Mouse (Mus musculus): ENCODE data around the gene Serpine1. TPM values are rescaled to one million over a fixed set of nuclear protein-coding genes. Genes with fewer than 3 reads are reported as not detected.

Gene Serpine1
- polyA plus RNA-seq, 1 experiment from 2014 or later: 0.14 TPM

DNA sequence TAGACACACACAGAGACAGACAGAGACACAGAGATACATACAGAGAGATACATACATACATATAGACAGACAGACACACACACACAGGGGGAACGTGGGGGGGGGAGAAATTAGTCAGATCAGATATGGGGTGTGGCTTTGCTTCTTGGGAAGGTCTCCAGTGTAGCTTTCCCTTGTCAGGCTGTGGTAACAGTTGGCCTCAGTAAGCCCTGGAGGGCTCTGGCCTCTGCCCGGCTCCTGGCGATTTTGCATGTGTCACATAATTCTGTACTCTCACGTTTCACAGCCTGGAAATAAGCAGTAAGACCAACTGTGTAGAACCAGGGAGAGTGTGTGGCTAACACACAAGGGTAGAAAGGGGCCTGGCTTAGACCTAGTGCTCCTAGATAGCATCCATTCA is 28.6 kb upstream of the Serpine1 start:
- Histone ChIP-seq H3K36me3 (ENCODE audit: control insufficient read depth, insufficient read depth, low read length) (no peaks in the 10 kb centered on the region), H3K9ac (ENCODE audit: low read depth, low read length) (no peak overlapping the region), H3K4me2 (ENCODE audit: low read length) (no peak overlapping the region), H3K9me3 (ENCODE audit: control insufficient read depth, low read length) (no peaks in the 10 kb centered on the region), H3K27ac (ENCODE audit: low read depth, low read length) (no peak overlapping the region), H3K4me1 (ENCODE audit: control insufficient read depth, insufficient read depth, low read depth, low read length) (no peaks in the 10 kb centered on the region), H3K27me3 (replicated peaks; ENCODE audit: control insufficient read depth, insufficient read depth, low read length) (no peaks in the 10 kb centered on the region), H3K4me3 (ENCODE audit: low read length) (no peak overlapping the region)
- 56% methylated on average over 4 of the region's 4 CpGs for WGBS
- no peak for ATAC-seq

- Histone ChIP-seq H3K4me1 (ENCODE audit: control insufficient read depth, insufficient read depth, low read depth, low read length) (no peaks in the 10 kb centered on the region), H3K9me3 (ENCODE audit: control insufficient read depth, low read length) (no peaks in the 10 kb centered on the region), H3K9ac (ENCODE audit: low read depth, low read length) (no peak overlapping the region), H3K4me2 (ENCODE audit: low read length) (no peak overlapping the region), H3K36me3 (ENCODE audit: control insufficient read depth, insufficient read depth, low read length) (no peaks in the 10 kb centered on the region), H3K4me3 (ENCODE audit: low read length) (no peak overlapping the region), H3K27me3 (replicated peaks; ENCODE audit: control insufficient read depth, insufficient read depth, low read length) (no peaks in the 10 kb centered on the region), H3K27ac (ENCODE audit: low read depth, low read length) (no peak overlapping the region)
- WGBS: 77% methylated on average over 11 of the region's 11 CpGs
- no peak for ATAC-seq
These were observed 26.4 kb upstream of the Serpine1 start for GRCm38 (mm10) chr5:137098418-137098817.

DNA sequence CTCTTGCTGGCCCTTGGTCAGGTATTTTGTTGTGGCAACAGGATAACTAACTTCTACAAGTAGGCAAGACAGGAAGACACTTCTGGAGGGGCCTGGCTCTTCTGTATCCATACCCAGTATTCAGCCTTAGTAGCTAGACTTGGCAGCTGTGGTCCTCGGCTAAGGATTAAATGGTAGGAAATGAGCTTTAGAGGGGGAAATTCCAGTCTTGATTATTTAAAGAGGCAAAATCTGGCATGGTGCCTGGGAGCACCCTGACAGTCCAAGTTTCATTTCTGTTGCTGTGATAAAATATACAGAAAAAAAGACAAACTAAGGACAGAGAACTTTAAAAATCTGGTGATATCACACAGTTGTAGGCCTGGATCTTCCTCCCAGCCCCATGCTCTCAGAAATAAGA is 24.0 kb upstream of the Serpine1 start:
- Histone ChIP-seq H3K4me2 (ENCODE audit: low read length) (no peak overlapping the region), H3K9me3 (ENCODE audit: control insufficient read depth, low read length) (no peaks in the 10 kb centered on the region)

DNA sequence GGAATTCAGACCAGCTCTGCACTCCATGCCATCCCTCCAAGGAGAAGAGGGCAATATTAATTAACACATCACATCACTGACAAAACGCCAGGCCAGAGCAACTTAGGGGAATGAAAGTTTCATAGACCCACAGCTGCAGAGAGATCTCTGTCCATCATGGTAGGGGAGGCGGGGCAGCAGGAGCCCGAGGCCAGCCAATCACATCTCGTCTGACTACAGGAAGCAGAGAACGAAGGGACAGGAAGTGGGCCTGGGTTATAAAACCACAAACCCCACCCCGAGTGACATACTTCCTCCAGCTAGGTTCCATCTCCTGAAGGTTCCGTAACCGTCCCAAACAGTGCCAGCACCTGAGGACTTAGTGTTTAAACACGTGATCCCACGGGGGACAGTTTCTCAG is 23.1 kb upstream of the Serpine1 start:
- H3K36me3 ChIP-seq (ENCODE audit: control insufficient read depth, insufficient read depth, low read length): no peaks in the 10 kb centered on the region
- ATAC-seq: no peak
- WGBS: 92% methylated on average over 10 of the region's 10 CpGs
- H3K27me3 ChIP-seq (replicated peaks; ENCODE audit: control insufficient read depth, insufficient read depth, low read length): no peaks in the 10 kb centered on the region
- H3K9ac ChIP-seq (ENCODE audit: low read depth, low read length): no peak overlapping the region
- H3K4me3 ChIP-seq (ENCODE audit: low read length): no peak overlapping the region
- no peak overlapping the region for H3K4me2 ChIP-seq (ENCODE audit: low read length)
- no peaks in the 10 kb centered on the region for H3K9me3 ChIP-seq (ENCODE audit: control insufficient read depth, low read length)
- no peak overlapping the region for H3K27ac ChIP-seq (ENCODE audit: low read depth, low read length)
- no peaks in the 10 kb centered on the region for H3K4me1 ChIP-seq (ENCODE audit: control insufficient read depth, insufficient read depth, low read depth, low read length)

More for the DNA sequence above, 24.0 kb upstream of the Serpine1 start:
- H3K4me1 ChIP-seq (ENCODE audit: control insufficient read depth, insufficient read depth, low read depth, low read length): no peaks in the 10 kb centered on the region
- 67% methylated on average over 1 of the region's 1 CpGs for WGBS
- H3K27me3 ChIP-seq (replicated peaks; ENCODE audit: control insufficient read depth, insufficient read depth, low read length): no peaks in the 10 kb centered on the region
- no peaks in the 10 kb centered on the region for H3K36me3 ChIP-seq (ENCODE audit: control insufficient read depth, insufficient read depth, low read length)
- H3K27ac ChIP-seq (ENCODE audit: low read depth, low read length): no peak overlapping the region
- no peak overlapping the region for H3K9ac ChIP-seq (ENCODE audit: low read depth, low read length)
- no peak for ATAC-seq
- H3K4me3 ChIP-seq (ENCODE audit: low read length): no peak overlapping the region

GRCm38 (mm10) chr5:137093720-137094119 is 21.7 kb upstream of the Serpine1 start:
- Histone ChIP-seq H3K36me3 (ENCODE audit: control insufficient read depth, insufficient read depth, low read length) (no peaks in the 10 kb centered on the region), H3K27ac (ENCODE audit: low read depth, low read length) (no peak overlapping the region), H3K4me2 (ENCODE audit: low read length) (no peak overlapping the region), H3K27me3 (replicated peaks; ENCODE audit: control insufficient read depth, insufficient read depth, low read length) (no peaks in the 10 kb centered on the region), H3K4me3 (ENCODE audit: low read length) (no peak overlapping the region), H3K9me3 (ENCODE audit: control insufficient read depth, low read length) (no peaks in the 10 kb centered on the region), H3K9ac (ENCODE audit: low read depth, low read length) (no peak overlapping the region), H3K4me1 (ENCODE audit: control insufficient read depth, insufficient read depth, low read depth, low read length) (no peaks in the 10 kb centered on the region)
- no peak for ATAC-seq
- WGBS: 83% methylated on average over 9 of the region's 9 CpGs

DNA sequence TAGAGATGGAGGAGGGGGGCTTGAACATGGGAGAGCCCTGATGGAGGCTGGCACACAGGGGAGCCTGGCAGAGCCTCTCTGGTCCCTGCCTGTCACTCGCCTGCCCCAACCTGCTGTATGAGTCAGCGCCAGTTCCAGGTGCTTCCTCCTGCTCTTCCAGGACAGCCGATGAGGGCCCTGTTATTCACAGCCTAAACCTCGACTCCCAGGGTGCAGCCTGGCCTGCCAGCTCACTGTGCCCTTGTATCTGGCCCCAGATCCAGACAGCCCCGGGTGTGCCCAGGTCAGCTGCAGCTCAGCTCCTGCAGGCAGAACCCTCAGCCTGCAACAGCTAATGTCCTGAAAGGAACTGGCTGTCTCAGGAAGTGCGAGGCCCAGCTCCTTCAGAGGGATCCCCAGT is 19.5 kb upstream of the Serpine1 start:
- no peak overlapping the region for H3K27ac ChIP-seq (ENCODE audit: low read depth, low read length)
- no peak overlapping the region for H3K4me3 ChIP-seq (ENCODE audit: low read length)
- H3K9ac ChIP-seq (ENCODE audit: low read depth, low read length): no peak overlapping the region; the same call in 1 of the 2 replicates
- H3K4me1 ChIP-seq (ENCODE audit: control insufficient read depth, insufficient read depth, low read depth, low read length): no peaks in the 10 kb centered on the region
- no peak for ATAC-seq
- WGBS: 64% methylated on average over 6 of the region's 6 CpGs
- no peaks in the 10 kb centered on the region for H3K9me3 ChIP-seq (ENCODE audit: control insufficient read depth, low read length)
- H3K4me2 ChIP-seq (ENCODE audit: low read length): no peak overlapping the region
- no peaks in the 10 kb centered on the region for H3K36me3 ChIP-seq (ENCODE audit: control insufficient read depth, insufficient read depth, low read length)
- H3K27me3 ChIP-seq (replicated peaks; ENCODE audit: control insufficient read depth, insufficient read depth, low read length): no peaks in the 10 kb centered on the region

DNA sequence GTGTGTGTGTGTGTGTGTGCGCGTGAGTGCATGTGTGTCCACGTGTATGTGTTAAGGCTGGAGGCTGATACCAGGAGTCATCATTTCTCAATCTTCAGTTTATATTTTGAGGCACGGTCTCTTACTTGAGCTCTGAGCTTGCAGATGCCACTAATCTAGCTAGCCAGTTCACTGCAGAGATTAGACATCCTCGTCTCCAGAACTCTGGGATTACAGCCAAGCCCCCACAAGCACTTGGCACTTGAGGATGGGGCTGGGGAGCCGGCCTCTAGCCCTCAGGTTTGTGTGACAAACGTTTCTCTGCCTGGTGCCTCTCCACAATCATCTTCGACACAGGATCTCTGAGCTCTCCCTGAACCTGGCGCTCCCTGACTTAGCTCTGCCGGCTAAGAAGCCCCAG is 18.8 kb upstream of the Serpine1 start:
- no peaks in the 10 kb centered on the region for H3K4me1 ChIP-seq (ENCODE audit: control insufficient read depth, insufficient read depth, low read depth, low read length)
- no peak overlapping the region for H3K9ac ChIP-seq (ENCODE audit: low read depth, low read length)
- no peaks in the 10 kb centered on the region for H3K36me3 ChIP-seq (ENCODE audit: control insufficient read depth, insufficient read depth, low read length)
- H3K4me3 ChIP-seq (ENCODE audit: low read length): no peak overlapping the region
- ATAC-seq: no peak
- no peaks in the 10 kb centered on the region for H3K27me3 ChIP-seq (replicated peaks; ENCODE audit: control insufficient read depth, insufficient read depth, low read length)
- 77% methylated on average over 10 of the region's 10 CpGs for WGBS
- no peak overlapping the region for H3K4me2 ChIP-seq (ENCODE audit: low read length)
- no peak overlapping the region for H3K27ac ChIP-seq (ENCODE audit: low read depth, low read length)
- H3K9me3 ChIP-seq (ENCODE audit: control insufficient read depth, low read length): no peaks in the 10 kb centered on the region

DNA sequence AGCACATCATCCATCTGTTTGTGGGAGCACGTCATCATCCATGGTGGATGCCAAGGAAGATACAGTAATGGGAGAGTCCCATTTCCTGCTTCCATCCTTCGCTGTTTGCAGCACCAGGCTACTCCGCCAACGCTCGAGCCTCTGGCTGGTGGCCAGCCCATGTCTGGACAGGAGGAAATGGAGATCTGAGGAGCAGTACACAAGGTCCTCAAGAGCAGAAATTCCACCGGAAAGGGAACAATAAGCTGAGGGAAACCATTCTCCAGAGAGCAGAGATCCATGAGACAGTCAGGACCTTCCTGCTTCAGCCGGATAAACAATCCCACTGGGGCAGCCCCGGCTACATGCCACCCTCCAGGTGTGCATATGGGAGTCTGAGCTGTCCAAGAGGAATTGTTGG is 15.3 kb upstream of the Serpine1 start:
- no peaks in the 10 kb centered on the region for H3K4me1 ChIP-seq (ENCODE audit: control insufficient read depth, insufficient read depth, low read depth, low read length)

DNA sequence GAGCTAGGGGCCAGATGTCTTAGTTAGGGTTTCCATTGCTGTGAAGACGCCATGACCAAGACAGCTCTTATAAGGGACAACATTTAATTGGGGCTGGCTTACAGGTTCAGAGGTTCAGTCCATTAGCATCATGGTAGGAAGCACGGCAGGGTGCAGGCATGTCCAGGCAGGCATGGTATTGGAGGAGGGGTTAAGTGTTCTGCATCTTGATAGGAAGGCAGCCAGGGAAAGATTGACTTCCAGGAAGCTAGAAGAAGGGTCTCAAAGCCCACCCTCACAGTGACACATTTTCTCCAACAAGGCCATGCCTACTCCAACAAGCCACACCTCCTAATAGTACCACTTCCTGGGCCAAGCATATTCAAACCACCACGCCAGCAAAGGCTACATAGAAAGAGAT is 13.7 kb upstream of the Serpine1 start:
- Histone ChIP-seq H3K27me3 (replicated peaks; ENCODE audit: control insufficient read depth, insufficient read depth, low read length) (no peaks in the 10 kb centered on the region), H3K4me3 (ENCODE audit: low read length) (no peak overlapping the region), H3K36me3 (ENCODE audit: control insufficient read depth, insufficient read depth, low read length) (no peaks in the 10 kb centered on the region), H3K9ac (ENCODE audit: low read depth, low read length) (no peak overlapping the region), H3K4me2 (ENCODE audit: low read length) (no peak overlapping the region), H3K9me3 (ENCODE audit: control insufficient read depth, low read length) (no peaks in the 10 kb centered on the region), H3K4me1 (ENCODE audit: control insufficient read depth, insufficient read depth, low read depth, low read length) (no peaks in the 10 kb centered on the region), H3K27ac (ENCODE audit: low read depth, low read length) (no peak overlapping the region)
- no peak for ATAC-seq
- 84% methylated on average over 3 of the region's 3 CpGs for WGBS

More for the DNA sequence above, 15.3 kb upstream of the Serpine1 start:
- 90% methylated on average over 8 of the region's 8 CpGs for WGBS
- H3K36me3 ChIP-seq (ENCODE audit: control insufficient read depth, insufficient read depth, low read length): no peaks in the 10 kb centered on the region
- H3K27me3 ChIP-seq (replicated peaks; ENCODE audit: control insufficient read depth, insufficient read depth, low read length): no peaks in the 10 kb centered on the region
- H3K9ac ChIP-seq (ENCODE audit: low read depth, low read length): no peak overlapping the region
- no peaks in the 10 kb centered on the region for H3K9me3 ChIP-seq (ENCODE audit: control insufficient read depth, low read length)
- ATAC-seq: no peak
- no peak overlapping the region for H3K4me3 ChIP-seq (ENCODE audit: low read length)
- no peak overlapping the region for H3K27ac ChIP-seq (ENCODE audit: low read depth, low read length)
- H3K4me2 ChIP-seq (ENCODE audit: low read length): no peak overlapping the region

DNA sequence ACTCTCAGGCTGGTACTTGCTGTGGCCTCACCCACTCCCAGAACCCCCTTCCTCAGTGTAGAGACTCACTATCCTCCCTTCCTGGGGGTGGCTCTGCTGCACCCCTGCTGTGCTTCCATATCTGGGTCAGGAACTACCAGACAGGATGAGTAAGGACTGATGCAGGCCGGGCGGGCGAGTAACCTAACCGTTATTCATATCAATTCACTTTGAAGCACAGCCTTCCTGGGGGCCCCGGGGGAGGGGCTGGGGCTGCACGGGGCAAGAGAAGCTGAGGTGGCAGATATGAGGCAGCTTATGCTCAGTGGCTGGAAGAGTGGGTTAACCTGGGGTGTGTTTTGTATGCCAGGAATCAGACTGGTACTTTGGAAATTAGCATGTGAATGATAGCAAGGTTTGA is 13.0 kb upstream of the Serpine1 start:
- 88% methylated on average over 6 of the region's 6 CpGs for WGBS
- Histone ChIP-seq H3K4me2 (ENCODE audit: low read length) (no peak overlapping the region), H3K27ac (ENCODE audit: low read depth, low read length) (no peak overlapping the region), H3K36me3 (ENCODE audit: control insufficient read depth, insufficient read depth, low read length) (no peaks in the 10 kb centered on the region), H3K9me3 (ENCODE audit: control insufficient read depth, low read length) (no peaks in the 10 kb centered on the region), H3K9ac (ENCODE audit: low read depth, low read length) (no peak overlapping the region), H3K4me3 (ENCODE audit: low read length) (no peak overlapping the region), H3K4me1 (ENCODE audit: control insufficient read depth, insufficient read depth, low read depth, low read length) (no peaks in the 10 kb centered on the region), H3K27me3 (replicated peaks; ENCODE audit: control insufficient read depth, insufficient read depth, low read length) (no peaks in the 10 kb centered on the region)
- ATAC-seq: no peak
